Mouse (Mus musculus): ENCODE measurements around the gene Rsad2.

- TF ChIP-seq POLR2AphosphoS2 (IDR thresholded peaks at IDR 0.05; ENCODE audit: low read depth, low read length) = no peak
- no peak for TF ChIP-seq CTCF (conservative IDR thresholded peaks at IDR 0.05 in 1 of 2, IDR thresholded peaks at IDR 0.05 in 1 of 2; ENCODE audit: low read depth in 2 of 2, low read length in 2 of 2)
- TF ChIP-seq E2F4 (IDR thresholded peaks at IDR 0.05; ENCODE audit: insufficient replicate concordance, low read depth, low read length) = no peak
- no peak for TF ChIP-seq MEF2A (IDR thresholded peaks at IDR 0.05; ENCODE audit: borderline replicate concordance, low read depth, low read length)
- no peak for TF ChIP-seq ZC3H11A (IDR thresholded peaks at IDR 0.05; ENCODE audit: low read depth, low read length)
- TF ChIP-seq MAZ (IDR thresholded peaks at IDR 0.05; ENCODE audit: low read depth, low read length) = no peak
- no peak for TF ChIP-seq UBTF (IDR thresholded peaks at IDR 0.05; ENCODE audit: low read depth, low read length)
- TF ChIP-seq POLR2A (IDR thresholded peaks at IDR 0.05; ENCODE audit: low read depth, low read length) = no peak
- no peak for TF ChIP-seq CHD1 (IDR thresholded peaks at IDR 0.05; ENCODE audit: low read depth, low read length)
- TF ChIP-seq ZNF384 (IDR thresholded peaks at IDR 0.05; ENCODE audit: low read depth, low read length) = no peak
Measured at GRCm38 (mm10) chr12:26439366-26439765, 16.9 kb downstream of the Rsad2 start.
